Mouse (Mus musculus): ENCODE measurements at regions not wholly inside any gene's neighbourhood (a gene's known extent, or its start where the extent isn't known, plus 50 kb on each side); places are given as distances from the start of the nearest gene placed in this dataset.

- no peak for ATAC-seq (ENCODE audit: insufficient read depth)
- TF ChIP-seq CTCF (IDR thresholded peaks at IDR 0.05; ENCODE audit: low read depth) = no peak
- no peak for TF ChIP-seq EP300 (IDR thresholded peaks at IDR 0.05; ENCODE audit: low read depth)
- Histone ChIP-seq H3K4me1 (replicated peaks; ENCODE audit: control insufficient read depth in 2 of 2, insufficient read depth in 2 of 2, low read length in 1 of 2) (no peaks in the 10 kb centered on the region), H3K9ac (replicated peaks) (no peak overlapping the region), H3K4me3 (ENCODE audit: insufficient read depth in 1 of 2, low read depth in 2 of 2, low read length in 2 of 2) (no peak overlapping the region), H3K4me2 (ENCODE audit: low read depth) (no peak overlapping the region), H3K27ac (no peak overlapping the region), H3K9me3 (ENCODE audit: control insufficient read depth, low read length) (no peaks in the 10 kb centered on the region), H3K36me3 (replicated peaks; ENCODE audit: control insufficient read depth, insufficient read depth, low read depth) (no peaks in the 10 kb centered on the region), H3K27me3 (ENCODE audit: control insufficient read depth, insufficient read depth, low read length) (no peaks in the 10 kb centered on the region)
- DNase-seq (ENCODE audit: low read depth in 3 of 3, low spot score in 3 of 3) = no peak
- WGBS (ENCODE audit: insufficient replicate concordance) = 61% methylated on average over 6 of the region's 6 CpGs
Observed at GRCm38 (mm10) chr12:27283964-27284363, 58.4 kb downstream of the Sox11 start.

- DNase-seq (ENCODE audit: low read depth in 3 of 3, low spot score in 3 of 3) (no peak), ATAC-seq (ENCODE audit: insufficient read depth) (no peak)
- Histone ChIP-seq H3K4me1 (replicated peaks; ENCODE audit: control insufficient read depth in 2 of 2, insufficient read depth in 2 of 2, low read length in 1 of 2) (no peaks in the 10 kb centered on the region), H3K4me2 (ENCODE audit: low read depth) (no peak overlapping the region), H3K9me3 (ENCODE audit: control insufficient read depth, low read length) (no peaks in the 10 kb centered on the region), H3K9ac (replicated peaks) (no peak overlapping the region), H3K4me3 (ENCODE audit: insufficient read depth in 1 of 2, low read depth in 2 of 2, low read length in 2 of 2) (no peak overlapping the region), H3K27me3 (ENCODE audit: control insufficient read depth, insufficient read depth, low read length) (no peaks in the 10 kb centered on the region), H3K27ac (no peak overlapping the region), H3K36me3 (replicated peaks; ENCODE audit: control insufficient read depth, insufficient read depth, low read depth) (no peaks in the 10 kb centered on the region)
- no peak for TF ChIP-seq EP300 (IDR thresholded peaks at IDR 0.05; ENCODE audit: low read depth)
- no peak for TF ChIP-seq CTCF (IDR thresholded peaks at IDR 0.05; ENCODE audit: low read depth)
Observed at GRCm38 (mm10) chr12:27261965-27262364, 80.4 kb downstream of the Sox11 start.

- TF ChIP-seq CTCF (IDR thresholded peaks at IDR 0.05; ENCODE audit: low read depth) (no peak), EP300 (IDR thresholded peaks at IDR 0.05; ENCODE audit: low read depth) (no peak)
- DNase-seq (ENCODE audit: low read depth in 3 of 3, low spot score in 3 of 3) = no peak
- WGBS (ENCODE audit: insufficient replicate concordance) = 60% methylated on average over 3 of the region's 3 CpGs
Observed at GRCm38 (mm10) chr12:27254125-27254524, 88.2 kb downstream of the Sox11 start.

GRCm38 (mm10) chr12:27251521-27251920, 90.9 kb downstream of the Sox11 start:
- Histone ChIP-seq H3K36me3 (replicated peaks; ENCODE audit: control insufficient read depth, insufficient read depth, low read depth) (no peaks in the 10 kb centered on the region), H3K4me2 (ENCODE audit: low read depth) (no peak overlapping the region), H3K9me3 (ENCODE audit: control insufficient read depth, low read length) (no peaks in the 10 kb centered on the region), H3K9ac (replicated peaks) (no peak overlapping the region), H3K4me3 (ENCODE audit: insufficient read depth in 1 of 2, low read depth in 2 of 2, low read length in 2 of 2) (no peak overlapping the region), H3K27ac (no peak overlapping the region), H3K27me3 (ENCODE audit: control insufficient read depth, insufficient read depth, low read length) (no peaks in the 10 kb centered on the region), H3K4me1 (replicated peaks; ENCODE audit: control insufficient read depth in 2 of 2, insufficient read depth in 2 of 2, low read length in 1 of 2) (no peaks in the 10 kb centered on the region)
- DNase-seq (ENCODE audit: low read depth in 3 of 3, low spot score in 3 of 3) (no peak), ATAC-seq (ENCODE audit: insufficient read depth) (no peak)
- 64% methylated on average over 5 of the region's 5 CpGs for whole genome bisulfite sequencing (ENCODE audit: insufficient replicate concordance)
- TF ChIP-seq CTCF (IDR thresholded peaks at IDR 0.05; ENCODE audit: low read depth) (no peak), EP300 (IDR thresholded peaks at IDR 0.05; ENCODE audit: low read depth) (no peak)

More at GRCm38 (mm10) chr12:27254125-27254524, 88.2 kb downstream of the Sox11 start:
- no peak overlapping the region for H3K4me2 ChIP-seq (ENCODE audit: low read depth)
- H3K9me3 ChIP-seq (ENCODE audit: control insufficient read depth, low read length) = no peaks in the 10 kb centered on the region
- no peak overlapping the region for H3K27ac ChIP-seq
- H3K4me1 ChIP-seq (replicated peaks; ENCODE audit: control insufficient read depth in 2 of 2, insufficient read depth in 2 of 2, low read length in 1 of 2) = no peaks in the 10 kb centered on the region
- no peak for ATAC-seq (ENCODE audit: insufficient read depth)
- no peak overlapping the region for H3K9ac ChIP-seq (replicated peaks)
- H3K36me3 ChIP-seq (replicated peaks; ENCODE audit: control insufficient read depth, insufficient read depth, low read depth) = no peaks in the 10 kb centered on the region
- H3K27me3 ChIP-seq (ENCODE audit: control insufficient read depth, insufficient read depth, low read length) = no peaks in the 10 kb centered on the region
- no peak overlapping the region for H3K4me3 ChIP-seq (ENCODE audit: insufficient read depth in 1 of 2, low read depth in 2 of 2, low read length in 2 of 2)

GRCm38 (mm10) chr12:27248545-27248855, 93.9 kb downstream of the Sox11 start:
- Histone ChIP-seq H3K9ac (replicated peaks) (no peak overlapping the region), H3K27me3 (ENCODE audit: control insufficient read depth, insufficient read depth, low read length) (no peaks in the 10 kb centered on the region), H3K36me3 (replicated peaks; ENCODE audit: control insufficient read depth, insufficient read depth, low read depth) (no peaks in the 10 kb centered on the region), H3K4me3 (ENCODE audit: insufficient read depth in 1 of 2, low read depth in 2 of 2, low read length in 2 of 2) (no peak overlapping the region), H3K4me2 (ENCODE audit: low read depth) (no peak overlapping the region), H3K27ac (no peak overlapping the region), H3K9me3 (ENCODE audit: control insufficient read depth, low read length) (no peaks in the 10 kb centered on the region), H3K4me1 (replicated peaks; ENCODE audit: control insufficient read depth in 2 of 2, insufficient read depth in 2 of 2, low read length in 1 of 2) (no peaks in the 10 kb centered on the region)
- WGBS (ENCODE audit: insufficient replicate concordance) = 66% methylated on average over 3 of the region's 3 CpGs
- no peak for ATAC-seq (ENCODE audit: insufficient read depth)
- DNase-seq (ENCODE audit: low read depth in 3 of 3, low spot score in 3 of 3) = no peak
- TF ChIP-seq EP300 (IDR thresholded peaks at IDR 0.05; ENCODE audit: low read depth) (no peak), CTCF (IDR thresholded peaks at IDR 0.05; ENCODE audit: low read depth) (no peak)
